Mouse (Mus musculus) testis, adult 2 months (tissue): ENCODE measurements at regions not wholly inside any gene's neighbourhood (a gene's known extent, or its start where the extent isn't known, plus 50 kb on each side); places are given as distances from the start of the nearest gene placed in this dataset.

ENCODE experiments used
- CTCF ChIP-seq: fragments of 200-500 bp; IDR thresholded peaks from 2 replicates; pipeline ENCODE4 v1.5.1; 2012; ENCODE audit warnings: low read depth, mild to moderate bottlenecking, inconsistent platforms, low read length, moderate library complexity; ENCODE audit not compliant: control insufficient read depth, insufficient read depth, insufficient replicate concordance
- POLR2A ChIP-seq: fragments of 200-500 bp; IDR thresholded peaks from 2 replicates; pipeline ENCODE4 v1.6.1; 2012; ENCODE audit warnings: low read depth, mild to moderate bottlenecking, inconsistent platforms, low read length, moderate library complexity; ENCODE audit not compliant: control insufficient read depth

DNA sequence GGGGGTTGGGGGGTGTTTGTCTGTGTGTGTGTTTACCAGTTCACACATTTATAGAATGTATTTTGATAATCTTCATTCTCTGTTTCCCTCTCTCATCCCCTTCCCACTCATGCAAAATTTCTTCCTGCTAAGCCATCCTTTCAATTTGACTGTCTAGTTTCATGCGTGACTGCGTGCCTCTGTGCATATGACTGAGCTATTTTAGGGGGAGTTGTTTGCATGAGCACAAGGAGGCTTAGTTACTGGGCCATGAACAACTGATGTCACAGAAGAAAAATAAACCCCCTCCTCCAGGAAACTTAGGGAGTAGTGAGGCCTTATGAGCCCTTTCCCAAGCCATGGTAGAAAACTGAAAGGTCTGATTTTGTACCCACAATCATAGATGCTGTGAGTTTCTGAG, 103.1 kb downstream of the Trib2 start:
- TF ChIP-seq CTCF, result no peak
- TF ChIP-seq POLR2A, result no peak
